ENCODE assay signal across 9 mouse cellular contexts in the genomic region with DNA sequence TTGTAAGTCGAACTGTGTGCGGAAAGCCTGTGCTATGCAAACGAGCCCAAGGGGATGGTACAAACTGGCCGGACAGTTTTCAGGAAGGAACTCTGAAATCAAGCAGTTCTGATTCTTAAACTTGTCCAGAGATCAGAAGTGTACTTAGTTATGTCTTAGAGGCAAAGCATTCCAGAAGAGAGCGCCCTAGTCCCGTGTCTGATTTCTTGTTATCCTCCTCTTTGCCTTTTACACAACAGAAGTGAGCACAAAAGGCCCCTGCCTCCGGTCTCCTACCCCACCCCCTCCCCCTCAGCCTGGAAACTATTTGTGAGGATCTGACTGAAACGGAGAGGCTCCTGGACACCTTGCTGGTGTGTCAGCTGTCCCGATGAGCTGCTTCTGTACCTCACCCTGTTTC. TPM values are rescaled to one million over a fixed set of nuclear protein-coding genes. Genes with fewer than 3 reads are reported as not detected.
DNase-seq lines count a peak whose midpoint lies in the region; ATAC-seq and TF ChIP-seq lines count a peak whose summit lies in the region.
"Had no signal": no experiment of that assay in that cellular context is flagged by ENCODE, and none has a peak within 500 bp of the region (broad histone marks: within the 10 kb centered on the region; RNA-seq: fewer than 3 reads in every experiment).

No protein-coding gene starts in this region.

- peak; percentile 26 for DNase-seq in adrenal gland, postnatal 14 days
- DNase-seq in adrenal gland, adult 8-10 months = no peak
- DNase-seq in right cerebral cortex, postnatal 4 days = peak; percentile 10
- no peak for DNase-seq in right cerebral cortex, adult 18-20 months
- DNase-seq in kidney, postnatal 0 days (ENCODE audit: low spot score) = peak; percentile 79
- DNase-seq in left cerebral cortex, postnatal 10 days (ENCODE audit: extremely low spot score in 1 of 2, low spot score in 2 of 2) = no peak
- DNase-seq in gastrocnemius, adult 18-20 months (ENCODE audit: low spot score) = no peak

- H3K4me3 ChIP-seq in kidney, postnatal 0 days (replicated peaks; ENCODE audit: low read depth, low read length) = no peak overlapping the region

- peaks cover 4% of the 10 kb centered on the region; the same call in 1 of the 2 replicates for H3K4me1 ChIP-seq in kidney, postnatal 0 days (replicated peaks; ENCODE audit: insufficient read depth, low read length)

- ATAC-seq in kidney, postnatal 0 days (replicated peaks; ENCODE audit: low FRiP score, low read depth) = no peak; the same call in 1 of the 2 replicates
- ATAC-seq in monocyte, adult 5-6 weeks (replicated peaks; ENCODE audit: insufficient number of reproducible peaks, low FRiP score, low TSS enrichment, poor library complexity, severe bottlenecking) = no peak

- H3K27ac ChIP-seq in kidney, postnatal 0 days = no peak overlapping the region

- peak; percentile 59 for TF ChIP-seq CTCF in kidney, postnatal 0 days (IDR thresholded peaks at IDR 0.05; ENCODE audit: low read depth)

- 12% methylated on average over 9 of the region's 9 CpGs for WGBS in kidney, postnatal 0 days

- no peak overlapping the region for H3K9ac ChIP-seq in kidney, postnatal 0 days (ENCODE audit: low read depth, low read length)

- intact Hi-C loops in left cerebral cortex, postnatal 10 days (cut with DNase I) = loop anchor here (2.0 to 10.0 kb wide), 2 partner anchors 32 to 88 kb away; no protein-coding TSS in a partner anchor

- no peaks in the 10 kb centered on the region for H3K9me3 ChIP-seq in kidney, postnatal 0 days (replicated peaks; ENCODE audit: low read length)

- H3K27me3 ChIP-seq in kidney, postnatal 0 days (ENCODE audit: insufficient read depth, low read length) = no peaks in the 10 kb centered on the region

- H3K36me3 ChIP-seq in kidney, postnatal 0 days (ENCODE audit: insufficient read depth, low read length) = no peaks in the 10 kb centered on the region

- H3K4me2 ChIP-seq in kidney, postnatal 0 days (ENCODE audit: low read length) = no peak overlapping the region
- H3K4me2 ChIP-seq: liver, embryonic 11.5 days had no signal

RNA-seq across cellular contexts. Expression of gene Pnp2, which starts 20.9 kb away (rescaled TPM):
- total RNA-seq in adrenal gland, postnatal 14 days (2021) = 2.6 and 3.1 TPM in 2 replicates
- total RNA-seq in adrenal gland, adult 8-10 months (2022) = 1 to 10 TPM; 1.8 to 2.5 (median 2.2) TPM
- 0.79 and 1.1 TPM in 2 replicates for polyA plus RNA-seq in kidney, postnatal 0 days (2015; fragmentation: Nextera tagmentation; extraction: Ambion mirVana)
- total RNA-seq in monocyte, adult 5-6 weeks (2017) = 1.9 to 3.0 TPM (median 1.9 TPM) in 3 replicates
- 1 to 10 TPM in 1 of 2 experiments, under 1 TPM in 1; 0.79 to 1.7 TPM for total RNA-seq in left cerebral cortex, postnatal 10 days (2021)
- total RNA-seq in gastrocnemius, adult 18-20 months (2021) = under 1 TPM in 1 of 2 experiments, not detected in 1; 0.24 TPM

RNA-seq across cellular contexts. Expression of gene Rnase10, which starts 30.9 kb away (rescaled TPM):
- 0.33 TPM in 1 of 2 replicates, not detected in the other for total RNA-seq in adrenal gland, postnatal 14 days (2021)
- total RNA-seq in adrenal gland, adult 8-10 months (2022) = under 1 TPM in 2 of 4 experiments, not detected in 2; 0.15 to 0.31 TPM
- polyA plus RNA-seq in kidney, postnatal 0 days (2015; fragmentation: Nextera tagmentation; extraction: Ambion mirVana) = 0.08 and 0.11 TPM in 2 replicates
- total RNA-seq in monocyte, adult 5-6 weeks (2017) = not detected in 3 replicates
- under 1 TPM in 1 of 2 experiments, not detected in 1; 0.30 TPM for total RNA-seq in left cerebral cortex, postnatal 10 days (2021)
- not detected for total RNA-seq in gastrocnemius, adult 18-20 months (2021)
- polyA plus RNA-seq: liver, embryonic 11.5 days had no signal

RNA-seq across cellular contexts. Expression of gene Gm49342, which starts 32.4 kb away (rescaled TPM):
- 51.4 and 57.2 TPM in 2 replicates for total RNA-seq in adrenal gland, postnatal 14 days (2021)
- total RNA-seq in adrenal gland, adult 8-10 months (2022) = 10 to 100 TPM; 25.4 to 40.6 (median 33.0) TPM
- polyA plus RNA-seq in kidney, postnatal 0 days (2015; fragmentation: Nextera tagmentation; extraction: Ambion mirVana) = not detected in 2 replicates
- 8.7 to 29.0 TPM (median 10.8 TPM) in 3 replicates for total RNA-seq in monocyte, adult 5-6 weeks (2017)
- total RNA-seq in left cerebral cortex, postnatal 10 days (2021) = 10 to 100 TPM in 1 of 2 experiments, 1 to 10 TPM in 1; 6.5 to 13.7 TPM
- 1 to 10 TPM; 2.2 to 6.2 TPM for total RNA-seq in gastrocnemius, adult 18-20 months (2021)
- polyA plus RNA-seq: liver, embryonic 11.5 days had no signal

RNA-seq across cellular contexts. Expression of gene Pnp, which starts 45.8 kb away (rescaled TPM):
- total RNA-seq in adrenal gland, postnatal 14 days (2021) = 55.0 and 61.3 TPM in 2 replicates
- 10 to 100 TPM; 26.5 to 35.8 (median 31.3) TPM for total RNA-seq in adrenal gland, adult 8-10 months (2022)
- 78.5 and 81.0 TPM in 2 replicates for polyA plus RNA-seq in kidney, postnatal 0 days (2015; fragmentation: Nextera tagmentation; extraction: Ambion mirVana)
- total RNA-seq in monocyte, adult 5-6 weeks (2017) = 61.9 to 69.4 TPM (median 68.2 TPM) in 3 replicates
- total RNA-seq in left cerebral cortex, postnatal 10 days (2021) = 10 to 100 TPM; 11.0 to 15.6 TPM
- 1 to 10 TPM; 3.3 to 4.5 TPM for total RNA-seq in gastrocnemius, adult 18-20 months (2021)

RNA-seq across cellular contexts. Expression of gene Pip4p1, which starts 46.0 kb away (rescaled TPM):
- 44.3 and 47.2 TPM in 2 replicates for total RNA-seq in adrenal gland, postnatal 14 days (2021)
- 10 to 100 TPM; 62.3 to 74.8 (median 68.0) TPM for total RNA-seq in adrenal gland, adult 8-10 months (2022)
- polyA plus RNA-seq in kidney, postnatal 0 days (2015; fragmentation: Nextera tagmentation; extraction: Ambion mirVana) = 49.5 and 52.6 TPM in 2 replicates
- total RNA-seq in monocyte, adult 5-6 weeks (2017) = 34.7 to 50.0 TPM (median 44.9 TPM) in 3 replicates
- 10 to 100 TPM; 79.6 to 89.0 TPM for total RNA-seq in left cerebral cortex, postnatal 10 days (2021)
- 10 to 100 TPM; 16.1 to 16.7 TPM for total RNA-seq in gastrocnemius, adult 18-20 months (2021)

Comparison
In these comparisons a context has a peak if more than half of its experiments do, and no peak if none do; other contexts are left out.
1. DNase-seq: peak in adrenal gland, postnatal 14 days (single experiment), right cerebral cortex, postnatal 4 days (single experiment) and kidney, postnatal 0 days (single experiment); none in adrenal gland, adult 8-10 months (single experiment), right cerebral cortex, adult 18-20 months (single experiment), left cerebral cortex, postnatal 10 days (0 of 2) and gastrocnemius, adult 18-20 months (single experiment).